Mouse (Mus musculus) bone marrow, adult 2 months (tissue): ENCODE results near the gene Axin1. TPM values are rescaled to one million over a fixed set of nuclear protein-coding genes. Genes with fewer than 3 reads are reported as not detected.
A peak's percentile ranks its signal among the peaks of the same experiment; 100 is the strongest.
"Not testable (repeated sequence)": the region's sequence is repeated elsewhere in the genome, so short reads cannot be mapped to it uniquely, and the experiment has no call there.

Experiments used
- H3K27ac ChIP-seq: fragments of 200-500 bp; 2 replicates; pipeline ENCODE4 v1.5.1; 2012; ENCODE audit warnings: low read depth, mild to moderate bottlenecking, control low read depth, inconsistent platforms, low read length; ENCODE audit not compliant: control insufficient read depth, poor library complexity, insufficient read depth
- H3K4me1 ChIP-seq: fragments of 200-500 bp; 2 replicates; pipeline ENCODE4 v1.6.1; 2011; ENCODE audit warnings: low read length; ENCODE audit not compliant: control insufficient read depth, insufficient read depth
- H3K4me3 ChIP-seq: fragments of 200-500 bp; replicated peaks from 2 replicates; pipeline ENCODE3; 2011; ENCODE audit warnings: mild to moderate bottlenecking, low read depth, low read length, control low read depth; ENCODE audit not compliant: control insufficient read depth
- CTCF ChIP-seq: fragments of 200-500 bp; IDR thresholded peaks from 2 replicates; pipeline ENCODE4 v1.5.1; 2011; ENCODE audit warnings: low read length, control low read depth; ENCODE audit not compliant: control insufficient read depth, insufficient read depth
- POLR2A ChIP-seq: fragments of 200-500 bp; IDR thresholded peaks from 2 replicates; pipeline ENCODE4 v1.6.1; 2011; ENCODE audit warnings: low read depth, mild to moderate bottlenecking, control low read depth, low read length, borderline replicate concordance; ENCODE audit not compliant: control insufficient read depth
- WGBS: fragments of 180-500 bp; shearing (Covaris S2); methylation state at CpG from one replicate; pipeline ENCODE4 v1.1.7; 2018; 5-methylcytosine and 5-hydroxymethylcytosine counted together
- polyA plus RNA-seq: library from polyadenylated mRNA; stranded (reverse); fragments of >200 nt; gene quantifications from 2 replicates; pipeline ENCODE4 v1.2.4, GENCODE M21; 2011; ENCODE audit warnings: low replicate concordance; ENCODE audit not compliant: missing spikeins, insufficient read depth, insufficient read length

The Axin1 gene
- polyA plus RNA-seq, 1 experiment, result 23.1 TPM

GRCm38 (mm10) chr17:26105619-26106018 is 32.9 kb upstream of the Axin1 start:
- 12% methylated on average over 4 of the region's 4 CpGs for WGBS
- Histone ChIP-seq H3K27ac (no peak overlapping the region), H3K4me1 (no peaks in the 10 kb centered on the region; the same call in 1 of the 2 replicates), H3K4me3 (no peak overlapping the region)
- no peak for TF ChIP-seq CTCF
- no peak for TF ChIP-seq POLR2A

- WGBS, result 49% methylated on average over 4 of the region's 4 CpGs
- Histone ChIP-seq H3K27ac (peak overlapping the region; percentile 56; the same call in 1 of the 2 replicates), H3K4me3 (no peak overlapping the region), H3K4me1 (no peaks in the 10 kb centered on the region; the same call in 1 of the 2 replicates)
- TF ChIP-seq CTCF (no peak), POLR2A (no peak)
These were observed 28.3 kb upstream of the Axin1 start for GRCm38 (mm10) chr17:26110156-26110555.

- TF ChIP-seq CTCF (no peak), POLR2A (no peak)
- no peak overlapping the region for H3K4me3 ChIP-seq
- H3K4me1 ChIP-seq, result no peaks in the 10 kb centered on the region; the same call in 1 of the 2 replicates
- WGBS, result 71% methylated on average over 4 of the region's 4 CpGs
- peak overlapping the region; percentile 56 for H3K27ac ChIP-seq
These were observed 27.5 kb upstream of the Axin1 start for GRCm38 (mm10) chr17:26111024-26111423.

- no peaks in the 10 kb centered on the region; the same call in 1 of the 2 replicates for H3K4me1 ChIP-seq
- TF ChIP-seq POLR2A (no peak), CTCF (no peak)
- WGBS, result 69% methylated on average over 4 of the region's 4 CpGs
- no peak overlapping the region for H3K27ac ChIP-seq
- no peak overlapping the region for H3K4me3 ChIP-seq
These were observed 26.8 kb upstream of the Axin1 start for GRCm38 (mm10) chr17:26111722-26112121.

- 11% methylated on average over 14 of the region's 14 CpGs for WGBS
- H3K27ac ChIP-seq, result peak overlapping the region; percentile 53
These were observed 25.7 kb upstream of the Axin1 start for GRCm38 (mm10) chr17:26112751-26113150.

GRCm38 (mm10) chr17:26113181-26113948 is 25.1 kb upstream of the Axin1 start, which contains the start of gene Tmem8:
TSS of gene Tmem8 (plus strand) at chr17:26113299.
- TF ChIP-seq POLR2A, result peak; percentile 89; the same call in 1 of the 2 replicates
- peak; percentile 8; the same call in 1 of the 2 replicates for TF ChIP-seq CTCF
- Histone ChIP-seq H3K4me3 (peak within 1 kb of the TSS; percentile 75), H3K27ac (peak within 1 kb of the TSS; percentile 53), H3K4me1 (no peaks in the 10 kb centered on the region; the same call in 1 of the 2 replicates)
- WGBS, result under 1% methylated on average over 74 of the region's 75 CpGs

More at GRCm38 (mm10) chr17:26112751-26113150, 25.7 kb upstream of the Axin1 start:
- H3K4me1 ChIP-seq, result no peaks in the 10 kb centered on the region; the same call in 1 of the 2 replicates
- TF ChIP-seq CTCF (no peak), POLR2A (no peak)
- peak overlapping the region; percentile 75 for H3K4me3 ChIP-seq

- Histone ChIP-seq H3K4me3 (peak overlapping the region; percentile 75), H3K4me1 (no peaks in the 10 kb centered on the region; the same call in 1 of the 2 replicates), H3K27ac (no peak overlapping the region)
- WGBS, result 20% methylated on average over 8 of the region's 8 CpGs
- TF ChIP-seq POLR2A, result no peak
These were observed 24.4 kb upstream of the Axin1 start for GRCm38 (mm10) chr17:26114061-26114460.

GRCm38 (mm10) chr17:26114461-26114860 is 24.0 kb upstream of the Axin1 start:
- H3K27ac ChIP-seq, H3K4me1 ChIP-seq, H3K4me3 ChIP-seq: not testable (repeated sequence)
- WGBS, result 69% methylated on average over 7 of the region's 7 CpGs

GRCm38 (mm10) chr17:26115205-26115898 is 23.1 kb upstream of the Axin1 start:
- H3K27ac ChIP-seq, result no peak overlapping the region
- no peak for TF ChIP-seq POLR2A
- no peak for TF ChIP-seq CTCF
- whole genome bisulfite sequencing, result 63% methylated on average over 7 of the region's 7 CpGs
- no peak overlapping the region for H3K4me3 ChIP-seq
- H3K4me1 ChIP-seq, result no peaks in the 10 kb centered on the region; the same call in 1 of the 2 replicates
